In genomic region chr17:34911945-34912351, GRCm38 (mm10) we compare ENCODE assay signal across 9 mouse cellular contexts. TPM values are rescaled to one million over a fixed set of nuclear protein-coding genes. Genes with fewer than 3 reads are reported as not detected.
DNase-seq lines count a peak whose midpoint lies in the region; ATAC-seq and TF ChIP-seq lines count a peak whose summit lies in the region.
"Had no signal": no experiment of that assay in that cellular context is flagged by ENCODE, and none has a peak within 500 bp of the region (broad histone marks: within the 10 kb centered on the region; RNA-seq: fewer than 3 reads in every experiment).

No protein-coding gene starts in this region.

- H3K27ac ChIP-seq in heart, embryonic 11.5 days (ENCODE audit: low read depth, low read length) = no peak overlapping the region
- no peak overlapping the region for H3K27ac ChIP-seq in intestine, embryonic 16.5 days (ENCODE audit: low read length)
- no peak overlapping the region for H3K27ac ChIP-seq in limb, embryonic 14.5 days (replicated peaks; ENCODE audit: low read depth, low read length)
- no peak overlapping the region for H3K27ac ChIP-seq in midbrain, embryonic 16.5 days (ENCODE audit: low read length)

- H3K4me1 ChIP-seq in heart, embryonic 11.5 days (ENCODE audit: control insufficient read depth, insufficient read depth, low read length) = no peaks in the 10 kb centered on the region
- H3K4me1 ChIP-seq in intestine, embryonic 16.5 days (ENCODE audit: control insufficient read depth, insufficient read depth, low read length) = peaks cover 19% of the 10 kb centered on the region; the same call in 1 of the 2 replicates
- no peaks in the 10 kb centered on the region; the same call in 1 of the 2 replicates for H3K4me1 ChIP-seq in limb, embryonic 14.5 days (ENCODE audit: control insufficient read depth, insufficient read depth, low read length)
- H3K4me1 ChIP-seq in midbrain, embryonic 16.5 days (ENCODE audit: control insufficient read depth, insufficient read depth, low read length) = no peaks in the 10 kb centered on the region

- no peaks in the 10 kb centered on the region for H3K9me3 ChIP-seq in heart, embryonic 11.5 days (replicated peaks; ENCODE audit: control insufficient read depth, low read length)
- no peaks in the 10 kb centered on the region for H3K9me3 ChIP-seq in intestine, embryonic 16.5 days (ENCODE audit: control insufficient read depth, low read length)
- no peaks in the 10 kb centered on the region for H3K9me3 ChIP-seq in limb, embryonic 14.5 days (ENCODE audit: control insufficient read depth, low read length)
- H3K9me3 ChIP-seq in midbrain, embryonic 16.5 days (replicated peaks; ENCODE audit: control insufficient read depth, low read length, poor library complexity, severe bottlenecking) = no peaks in the 10 kb centered on the region
- H3K9me3 ChIP-seq: megakaryocyte, embryonic 14.5 days had no signal

- no peak for TF ChIP-seq POLR2A in limb, embryonic 14.5 days (IDR thresholded peaks at IDR 0.05; ENCODE audit: borderline replicate concordance, extremely low read depth, insufficient read depth, insufficient read length)

- no peak overlapping the region for H3K4me2 ChIP-seq in heart, embryonic 11.5 days
- H3K4me2 ChIP-seq in intestine, embryonic 16.5 days (ENCODE audit: low read depth, low read length) = no peak overlapping the region
- H3K4me2 ChIP-seq in limb, embryonic 14.5 days (replicated peaks; ENCODE audit: low read depth, low read length, severe bottlenecking) = no peak overlapping the region
- H3K4me2 ChIP-seq in midbrain, embryonic 16.5 days (ENCODE audit: low read length) = no peak overlapping the region

- peak; percentile 68 to 85 for DNase-seq in heart, adult 18-20 months
- DNase-seq in cerebellum, adult 9-10 months = peak; percentile 80
- peak; percentile 45 to 61 for DNase-seq in frontal cortex, postnatal 36 days (ENCODE audit: low spot score in 2 of 2)
- DNase-seq in limb, embryonic 14.5 days (ENCODE audit: low spot score) = peak; percentile 32
- peak; percentile 73 to 86 for DNase-seq in spleen, postnatal 14 days (ENCODE audit: low spot score in 2 of 2)

- no peaks in the 10 kb centered on the region for H3K27me3 ChIP-seq in heart, embryonic 11.5 days (ENCODE audit: control insufficient read depth, insufficient read depth, low read length)
- H3K27me3 ChIP-seq in intestine, embryonic 16.5 days (replicated peaks; ENCODE audit: control insufficient read depth, insufficient read depth, low read length) = no peaks in the 10 kb centered on the region
- no peaks in the 10 kb centered on the region for H3K27me3 ChIP-seq in limb, embryonic 14.5 days (ENCODE audit: control insufficient read depth, insufficient read depth, low read length)
- H3K27me3 ChIP-seq in midbrain, embryonic 16.5 days (ENCODE audit: control insufficient read depth, insufficient read depth, low read depth, low read length) = no peaks in the 10 kb centered on the region

- H3K9ac ChIP-seq in heart, embryonic 11.5 days (ENCODE audit: low read depth, low read length) = no peak overlapping the region
- no peak overlapping the region for H3K9ac ChIP-seq in intestine, embryonic 16.5 days (ENCODE audit: low read depth, low read length)
- H3K9ac ChIP-seq in limb, embryonic 14.5 days (ENCODE audit: low read depth, low read length, severe bottlenecking) = no peak overlapping the region
- H3K9ac ChIP-seq in midbrain, embryonic 16.5 days (ENCODE audit: low read depth, low read length) = no peak overlapping the region

- H3K4me3 ChIP-seq in heart, embryonic 11.5 days (ENCODE audit: low read depth, low read length) = no peak overlapping the region
- H3K4me3 ChIP-seq in intestine, embryonic 16.5 days (ENCODE audit: low read length) = no peak overlapping the region
- no peak overlapping the region for H3K4me3 ChIP-seq in limb, embryonic 14.5 days (replicated peaks; ENCODE audit: low read length)
- H3K4me3 ChIP-seq in midbrain, embryonic 16.5 days (ENCODE audit: low read depth, low read length) = no peak overlapping the region
- H3K4me3 ChIP-seq: megakaryocyte, embryonic 14.5 days had no signal

- no peak for ATAC-seq in heart, embryonic 11.5 days (replicated peaks; ENCODE audit: insufficient number of reproducible peaks, low FRiP score, low TSS enrichment)
- ATAC-seq in intestine, embryonic 16.5 days = peak; percentile 43
- ATAC-seq in limb, embryonic 14.5 days (ENCODE audit: low FRiP score, low read depth) = peak; percentile 32; the same call in 1 of the 2 replicates
- ATAC-seq in midbrain, embryonic 16.5 days = peak; percentile 55; the same call in 1 of the 2 replicates

- 47% methylated on average over 5 of the region's 5 CpGs for WGBS in heart, embryonic 11.5 days (ENCODE audit: insufficient replicate concordance)
- WGBS in intestine, embryonic 16.5 days = 39% methylated on average over 5 of the region's 5 CpGs
- 43% methylated on average over 5 of the region's 5 CpGs for WGBS in limb, embryonic 14.5 days
- WGBS in midbrain, embryonic 16.5 days = 46% methylated on average over 5 of the region's 5 CpGs

- H3K36me3 ChIP-seq in heart, embryonic 11.5 days (ENCODE audit: control insufficient read depth, insufficient read depth, low read length) = peaks cover 42% of the 10 kb centered on the region
- peaks cover 33% of the 10 kb centered on the region for H3K36me3 ChIP-seq in intestine, embryonic 16.5 days (ENCODE audit: control insufficient read depth, insufficient read depth, low read length)
- peaks cover 71% of the 10 kb centered on the region for H3K36me3 ChIP-seq in limb, embryonic 14.5 days (ENCODE audit: control insufficient read depth, insufficient read depth, low read length)
- H3K36me3 ChIP-seq in midbrain, embryonic 16.5 days (ENCODE audit: control insufficient read depth, insufficient read depth, low read length) = peaks cover 56% of the 10 kb centered on the region

RNA-seq across cellular contexts. Expression of gene Slc44a4, which starts 2.3 kb away (rescaled TPM):
- total RNA-seq in heart, adult 18-20 months (2021) = under 1 TPM in 1 of 2 experiments, not detected in 1; 0.62 TPM
- polyA plus RNA-seq in heart, embryonic 11.5 days (2014; fragmentation: Nextera tagmentation; extraction: Ambion mirVana) = 0.10 and 0.13 TPM in 2 replicates
- 108 and 134 TPM in 2 replicates for polyA plus RNA-seq in intestine, embryonic 16.5 days (2015; fragmentation: Nextera tagmentation; extraction: Ambion mirVana)
- 0.09 and 0.10 TPM in 2 replicates for polyA plus RNA-seq in limb, embryonic 14.5 days (2012; rRNA removed)
- not detected in 2 replicates for polyA plus RNA-seq in limb, embryonic 14.5 days (2014; fragmentation: Nextera tagmentation; extraction: Ambion mirVana)
- polyA plus RNA-seq in midbrain, embryonic 16.5 days (2015; fragmentation: Nextera tagmentation; extraction: Ambion mirVana) = 0.09 TPM in 1 of 2 replicates, not detected in the other

RNA-seq across cellular contexts. Expression of gene Ehmt2, which starts 13.7 kb away (rescaled TPM):
- 10 to 100 TPM; 38.1 to 42.7 TPM for total RNA-seq in heart, adult 18-20 months (2021)
- polyA plus RNA-seq in heart, embryonic 11.5 days (2014; fragmentation: Nextera tagmentation; extraction: Ambion mirVana) = 32.4 and 42.3 TPM in 2 replicates
- polyA plus RNA-seq in intestine, embryonic 16.5 days (2015; fragmentation: Nextera tagmentation; extraction: Ambion mirVana) = 59.8 and 61.9 TPM in 2 replicates
- polyA plus RNA-seq in limb, embryonic 14.5 days (2012; rRNA removed) = 232 and 297 TPM in 2 replicates
- 72.8 and 80.6 TPM in 2 replicates for polyA plus RNA-seq in limb, embryonic 14.5 days (2014; fragmentation: Nextera tagmentation; extraction: Ambion mirVana)
- 99.8 and 102 TPM in 2 replicates for polyA plus RNA-seq in midbrain, embryonic 16.5 days (2015; fragmentation: Nextera tagmentation; extraction: Ambion mirVana)

RNA-seq across cellular contexts. Expression of gene C2, which starts 13.9 kb away (rescaled TPM):
- 1 to 10 TPM; 2.8 to 4.1 TPM for total RNA-seq in heart, adult 18-20 months (2021)
- polyA plus RNA-seq in heart, embryonic 11.5 days (2014; fragmentation: Nextera tagmentation; extraction: Ambion mirVana) = 0.70 and 0.94 TPM in 2 replicates
- polyA plus RNA-seq in intestine, embryonic 16.5 days (2015; fragmentation: Nextera tagmentation; extraction: Ambion mirVana) = 26.5 and 36.0 TPM in 2 replicates
- polyA plus RNA-seq in limb, embryonic 14.5 days (2012; rRNA removed) = 4.7 and 5.1 TPM in 2 replicates
- 3.9 and 4.9 TPM in 2 replicates for polyA plus RNA-seq in limb, embryonic 14.5 days (2014; fragmentation: Nextera tagmentation; extraction: Ambion mirVana)
- polyA plus RNA-seq in midbrain, embryonic 16.5 days (2015; fragmentation: Nextera tagmentation; extraction: Ambion mirVana) = 1.6 and 2.4 TPM in 2 replicates

RNA-seq across cellular contexts. Expression of gene Neu1, which starts 19.1 kb away (rescaled TPM):
- total RNA-seq in heart, adult 18-20 months (2021) = 10 to 100 TPM; 14.6 to 15.9 TPM
- 16.0 and 16.6 TPM in 2 replicates for polyA plus RNA-seq in heart, embryonic 11.5 days (2014; fragmentation: Nextera tagmentation; extraction: Ambion mirVana)
- 226 and 301 TPM in 2 replicates for polyA plus RNA-seq in intestine, embryonic 16.5 days (2015; fragmentation: Nextera tagmentation; extraction: Ambion mirVana)
- 19.3 and 26.5 TPM in 2 replicates for polyA plus RNA-seq in limb, embryonic 14.5 days (2012; rRNA removed)
- polyA plus RNA-seq in limb, embryonic 14.5 days (2014; fragmentation: Nextera tagmentation; extraction: Ambion mirVana) = 18.2 and 18.4 TPM in 2 replicates
- 38.6 and 42.3 TPM in 2 replicates for polyA plus RNA-seq in midbrain, embryonic 16.5 days (2015; fragmentation: Nextera tagmentation; extraction: Ambion mirVana)

RNA-seq across cellular contexts. Expression of gene Gm20547, which starts 30.1 kb away (rescaled TPM):
- total RNA-seq in heart, adult 18-20 months (2021) = not detected
- not detected in 2 replicates for polyA plus RNA-seq in heart, embryonic 11.5 days (2014; fragmentation: Nextera tagmentation; extraction: Ambion mirVana)
- not detected in 2 replicates for polyA plus RNA-seq in intestine, embryonic 16.5 days (2015; fragmentation: Nextera tagmentation; extraction: Ambion mirVana)
- not detected in 2 replicates for polyA plus RNA-seq in limb, embryonic 14.5 days (2012; rRNA removed)
- not detected in 2 replicates for polyA plus RNA-seq in limb, embryonic 14.5 days (2014; fragmentation: Nextera tagmentation; extraction: Ambion mirVana)
- polyA plus RNA-seq in midbrain, embryonic 16.5 days (2015; fragmentation: Nextera tagmentation; extraction: Ambion mirVana) = 0.16 TPM in 1 of 2 replicates, not detected in the other

Comparison
In these comparisons a context has a peak if more than half of its experiments do, and no peak if none do; other contexts are left out.
1. RNA of gene Slc44a4, which starts 2.3 kb away (polyA plus RNA-seq): 108 to 134 TPM in intestine, embryonic 16.5 days; 0.10 to 0.13 TPM in heart, embryonic 11.5 days, 0.09 to 0.10 TPM in limb, embryonic 14.5 days and 0.09 TPM in midbrain, embryonic 16.5 days; every median in the first group is over 10 times any median in the second.
2. Peak in every context shown above with its lines, with median percentiles within 50 percentile points of each other: DNase-seq.